Mouse (Mus musculus) heart, adult 11 months (tissue): ENCODE measurements around the gene Ccl1.

Experiments
- DNase-seq: peaks from one replicate; pipeline ENCODE4 v3.0.0; 2022

Gene Ccl1

GRCm38 (mm10) chr11:82305590-82305989 lies at the start of gene Ccl1:
Ccl1 (minus strand) TSS chr11:82305690.
- no peak for DNase-seq

GRCm38 (mm10) chr11:82351039-82351438 lies 45.5 kb upstream of the Ccl1 start:
- DNase-seq: no peak

GRCm38 (mm10) chr11:82340900-82341299 lies 35.4 kb upstream of the Ccl1 start:
- no peak for DNase-seq

- no peak for DNase-seq
Observed at GRCm38 (mm10) chr11:82340416-82340815, 34.9 kb upstream of the Ccl1 start.

GRCm38 (mm10) chr11:82339921-82340401 lies 34.5 kb upstream of the Ccl1 start:
- peak; percentile 94 for DNase-seq

GRCm38 (mm10) chr11:82313153-82313552 lies 7.7 kb upstream of the Ccl1 start:
- DNase-seq: no peak

GRCm38 (mm10) chr11:82310336-82311045 lies 5.0 kb upstream of the Ccl1 start:
- no peak for DNase-seq

GRCm38 (mm10) chr11:82297895-82298294 lies 7.6 kb downstream of the Ccl1 start:
- DNase-seq: no peak

GRCm38 (mm10) chr11:82290841-82291240 lies 14.6 kb downstream of the Ccl1 start:
- no peak for DNase-seq

GRCm38 (mm10) chr11:82274149-82274812 lies 31.2 kb downstream of the Ccl1 start:
- DNase-seq: no peak

- DNase-seq: no peak
Observed at GRCm38 (mm10) chr11:82259131-82259530, 46.4 kb downstream of the Ccl1 start.

- no peak for DNase-seq
Observed at GRCm38 (mm10) chr11:82255601-82256000, 49.9 kb downstream of the Ccl1 start.

GRCm38 (mm10) chr11:82253421-82253820 lies 52.1 kb downstream of the Ccl1 start:
- no peak for DNase-seq

- no peak for DNase-seq
Observed at GRCm38 (mm10) chr11:82251251-82251650, 54.2 kb downstream of the Ccl1 start.

GRCm38 (mm10) chr11:82249945-82250344 lies 55.5 kb downstream of the Ccl1 start:
- DNase-seq: no peak

- DNase-seq: no peak
Observed at GRCm38 (mm10) chr11:82237439-82237838, 68.1 kb downstream of the Ccl1 start.

GRCm38 (mm10) chr11:82235551-82236207 lies 69.8 kb downstream of the Ccl1 start:
- DNase-seq: no peak

- no peak for DNase-seq
Observed at GRCm38 (mm10) chr11:82233991-82234390, 71.5 kb downstream of the Ccl1 start.

- no peak for DNase-seq
Observed at GRCm38 (mm10) chr11:82226976-82227375, 78.5 kb downstream of the Ccl1 start.

- no peak for DNase-seq
Observed at GRCm38 (mm10) chr11:82225936-82226335, 79.6 kb downstream of the Ccl1 start.

GRCm38 (mm10) chr11:82216531-82216930 lies 89.0 kb downstream of the Ccl1 start:
- no peak for DNase-seq

GRCm38 (mm10) chr11:82214405-82214804 lies 91.1 kb downstream of the Ccl1 start:
- no peak for DNase-seq

GRCm38 (mm10) chr11:82206960-82207488 lies 98.5 kb downstream of the Ccl1 start:
- DNase-seq: no peak

- DNase-seq: no peak
Observed at GRCm38 (mm10) chr11:82205221-82205620, 100.3 kb downstream of the Ccl1 start.
